Mouse (Mus musculus): ENCODE measurements around the gene Ddb2. TPM values are rescaled to one million over a fixed set of nuclear protein-coding genes. Genes with fewer than 3 reads are reported as not detected.
"Not testable (repeated sequence)": the region's sequence is repeated elsewhere in the genome, so short reads cannot be mapped to it uniquely, and the experiment has no call there.

The Ddb2 gene
- polyA plus RNA-seq, 1 experiment from 2014 or later: 33.7 TPM

DNA sequence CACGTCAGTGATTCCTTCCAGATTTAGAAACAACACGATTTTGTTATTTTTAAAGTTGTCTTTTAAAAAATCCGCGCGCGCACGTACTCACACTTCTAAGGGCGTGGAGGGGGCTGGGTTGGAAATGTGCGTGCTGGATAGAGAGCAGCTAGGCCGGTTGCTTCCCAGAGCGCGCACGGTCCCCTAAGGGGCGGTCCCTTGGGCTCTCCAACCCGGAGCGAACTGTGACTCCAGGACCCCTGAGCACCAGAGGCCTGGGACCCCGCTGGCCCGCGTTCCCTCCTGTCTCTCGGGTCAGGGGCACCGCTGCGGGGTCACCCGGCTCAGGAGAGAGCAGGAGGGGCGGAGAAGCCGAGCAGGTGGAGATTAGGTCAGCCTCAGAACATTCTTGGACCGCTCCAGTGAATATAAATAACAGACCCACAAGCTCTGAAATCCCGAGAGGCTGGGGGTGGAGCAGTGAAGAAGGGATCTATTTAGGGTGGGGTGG is 18.9 kb upstream of the Ddb2 start, which contains the start of gene Pacsin3:
Gene Pacsin3 (plus strand): TSS at position 294 of the 490 bp plus-strand sequence.
- DNase-seq (ENCODE audit: low spot score): no peak

DNA sequence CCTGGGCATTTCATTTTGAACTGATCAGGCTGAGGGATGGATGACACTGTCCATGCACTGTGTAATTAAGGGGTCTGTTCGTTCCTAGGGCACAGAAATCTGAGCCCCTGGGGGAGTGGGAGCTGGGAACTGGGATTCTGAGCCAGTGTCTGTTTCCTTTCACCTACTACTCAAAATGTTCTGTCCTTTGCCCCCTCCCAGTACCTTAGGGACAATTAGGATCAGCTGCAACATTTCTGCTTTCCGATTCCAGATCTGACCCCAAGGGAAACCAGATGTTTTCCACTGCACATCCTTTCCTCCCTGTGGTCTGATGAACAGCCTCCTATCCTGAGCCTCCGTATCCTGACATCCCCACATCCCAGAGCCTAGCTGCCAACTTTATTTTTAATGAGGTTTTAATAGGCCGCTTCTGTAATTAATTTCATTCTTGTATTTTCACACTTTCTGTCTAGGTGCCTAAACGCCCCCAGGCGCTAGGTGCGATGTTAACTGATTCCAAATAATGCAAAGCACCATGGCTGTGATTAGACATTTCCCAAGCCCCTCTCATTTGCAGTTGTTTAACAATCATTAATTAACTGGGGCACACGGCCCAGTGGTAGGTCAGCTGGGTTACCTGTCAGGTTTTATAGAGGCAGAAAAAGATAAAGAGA is 18.1 kb upstream of the Ddb2 start:
- no peak for DNase-seq (ENCODE audit: low spot score)

DNA sequence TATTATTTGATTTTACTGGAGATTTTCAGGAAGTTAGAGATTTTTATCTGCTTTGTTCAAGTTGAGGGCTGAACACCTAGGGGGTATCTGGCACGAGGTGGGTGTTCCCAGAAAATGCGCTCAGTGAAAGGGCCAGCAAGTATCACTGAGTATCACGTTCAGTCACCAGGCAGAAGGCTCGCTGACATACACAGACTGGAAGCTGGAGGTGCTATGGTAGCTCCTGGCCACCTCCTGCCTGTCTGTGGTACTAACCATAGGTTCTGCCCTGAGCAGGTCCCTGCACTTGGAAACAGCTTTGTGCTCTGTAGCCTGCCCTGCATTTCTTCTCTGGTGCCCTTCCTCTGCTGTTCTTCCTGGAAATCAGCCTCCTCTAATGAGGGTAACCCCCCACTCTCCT is 15.7 kb upstream of the Ddb2 start:
- no peak for DNase-seq (ENCODE audit: low spot score)

DNA sequence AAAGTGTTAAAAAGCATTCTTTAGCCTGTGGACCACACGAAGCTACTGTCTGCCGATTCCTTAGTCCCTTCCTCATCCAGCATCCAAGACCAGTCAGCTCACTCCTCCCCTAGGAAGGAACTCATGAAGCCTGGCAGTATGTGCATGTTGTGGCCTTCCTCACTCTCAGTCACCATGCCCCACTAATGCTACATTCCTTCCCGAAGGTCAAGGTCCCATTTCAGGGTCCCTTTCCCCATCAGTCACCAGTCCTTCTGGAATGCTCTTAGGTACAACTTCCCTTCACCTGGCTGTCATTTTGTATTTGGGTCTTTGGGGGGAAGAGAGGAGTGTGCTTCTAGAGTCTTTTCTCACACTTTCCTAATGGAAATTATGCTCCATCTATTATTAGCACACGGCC is 15.2 kb upstream of the Ddb2 start:
- no peak for DNase-seq (ENCODE audit: low spot score)

DNA sequence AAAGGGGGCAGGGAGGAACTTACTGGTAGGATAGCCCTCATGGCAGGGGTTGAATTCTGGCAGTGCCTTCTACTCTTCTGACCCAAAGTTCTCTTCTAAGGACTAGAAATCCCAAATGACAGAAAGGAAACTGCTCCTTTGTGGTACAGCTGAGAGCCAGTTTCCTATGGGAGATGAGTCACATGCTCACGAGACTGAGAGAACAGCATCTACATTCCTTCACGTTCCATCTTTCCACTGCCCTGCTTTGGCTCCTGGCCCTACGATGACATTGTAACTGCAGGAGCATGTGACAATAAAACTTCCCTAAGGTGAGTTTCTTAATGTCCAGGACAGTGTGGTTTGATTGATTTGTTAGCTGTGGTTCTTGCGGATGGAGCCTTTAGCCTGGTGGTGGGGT is 11.6 kb upstream of the Ddb2 start:
- no peak for DNase-seq (ENCODE audit: low spot score)

DNA sequence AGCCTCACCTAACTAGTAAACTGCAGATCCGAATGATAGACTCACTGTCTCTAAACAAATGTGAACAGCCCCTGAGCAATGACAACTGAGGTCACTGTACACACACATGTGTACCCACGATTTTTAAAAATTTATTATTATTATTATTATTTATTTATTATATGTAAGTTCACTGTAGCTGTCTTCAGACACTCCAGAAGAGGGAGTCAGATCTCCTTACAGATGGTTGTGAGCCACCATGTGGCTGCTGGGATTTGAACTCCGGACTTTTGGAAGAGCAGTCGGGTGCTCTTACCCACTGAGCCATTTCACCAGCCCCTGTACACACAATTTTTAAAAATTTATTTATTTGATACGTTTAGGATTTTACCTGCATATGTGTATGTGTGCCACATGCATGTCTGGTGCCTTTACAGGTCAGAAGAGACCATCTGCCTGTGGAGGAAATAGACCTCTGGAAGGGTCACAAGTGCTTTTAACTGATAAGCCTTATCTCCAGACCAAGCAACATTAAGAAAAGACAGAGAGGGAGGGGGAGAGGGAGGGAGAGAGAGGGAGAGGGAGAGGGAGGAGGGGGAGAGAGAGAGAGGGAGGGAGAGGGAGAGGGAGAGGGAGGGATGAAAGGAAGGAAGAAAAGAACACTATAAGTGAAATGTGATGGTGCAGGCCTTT is 7.9 kb upstream of the Ddb2 start:
- no peak for DNase-seq (ENCODE audit: low spot score)

DNA sequence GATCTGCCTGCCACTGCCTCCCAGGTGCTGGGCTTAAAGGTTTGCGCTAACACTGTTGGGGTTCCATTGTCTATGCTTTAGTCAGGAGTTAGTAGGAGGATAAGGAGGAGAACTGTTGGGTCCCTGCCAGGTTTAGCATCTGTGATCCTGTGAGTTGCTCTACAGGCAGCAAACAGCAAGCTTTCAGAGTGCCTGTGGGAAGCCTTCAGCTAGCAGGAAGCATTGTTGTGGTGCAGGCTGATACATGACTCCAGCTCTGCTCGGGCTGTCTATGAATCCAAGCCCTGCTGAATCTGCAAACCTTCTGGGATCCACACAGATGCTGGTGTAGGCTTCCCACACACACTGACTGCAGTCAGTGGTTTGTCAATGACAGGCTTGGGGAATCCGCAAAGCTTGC is 6.6 kb upstream of the Ddb2 start:
- no peak for DNase-seq (ENCODE audit: low spot score)

DNA sequence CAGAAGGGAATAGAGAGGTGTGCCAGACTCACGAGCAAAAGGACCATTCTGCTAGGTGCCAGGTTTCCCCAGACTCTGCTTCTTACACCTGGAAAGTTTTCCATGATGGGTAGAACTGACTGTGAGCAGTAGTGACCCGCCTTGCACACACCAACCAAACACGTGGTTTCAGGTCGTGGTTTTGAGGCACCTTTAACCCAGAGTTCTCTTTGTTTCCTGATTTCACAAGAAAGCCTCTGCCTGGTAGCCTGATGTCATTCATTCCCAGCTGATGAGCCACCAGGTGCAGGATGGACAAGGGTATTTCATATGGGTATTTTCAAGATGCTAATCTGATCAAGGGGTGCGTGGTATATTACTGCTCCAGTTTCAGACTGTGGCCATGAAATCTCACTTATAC is 5.8 kb upstream of the Ddb2 start:
- peak; percentile 37 for DNase-seq (ENCODE audit: low spot score)

DNA sequence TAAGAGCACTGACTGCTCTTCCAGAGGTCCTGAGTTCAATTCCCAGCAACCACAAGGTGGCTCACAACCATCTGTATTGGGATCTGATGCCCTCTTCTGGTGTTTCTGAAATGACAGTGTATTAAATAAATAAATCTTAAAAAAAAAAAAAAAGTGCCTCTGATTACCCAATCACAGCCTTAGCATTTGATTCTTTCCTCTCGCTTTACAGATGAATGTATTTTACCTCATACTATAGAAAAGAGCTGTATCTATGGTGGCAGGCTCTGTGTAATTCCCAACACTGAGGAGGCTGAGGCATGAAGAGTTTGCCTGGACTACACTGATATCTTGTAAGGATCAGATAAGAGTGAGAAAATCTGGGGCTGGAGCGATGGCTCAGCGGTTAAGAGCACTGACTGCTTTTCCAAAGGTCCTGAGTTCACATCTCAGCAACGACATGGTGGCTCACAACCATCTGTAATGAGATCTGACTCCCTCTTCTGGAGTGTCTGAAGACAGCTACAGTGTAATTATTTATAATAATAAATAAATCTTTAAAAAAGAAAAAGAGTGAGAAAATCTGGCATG is 814 bp upstream of the Ddb2 start:
- not testable (repeated sequence) for DNase-seq (ENCODE audit: low spot score)

DNA sequence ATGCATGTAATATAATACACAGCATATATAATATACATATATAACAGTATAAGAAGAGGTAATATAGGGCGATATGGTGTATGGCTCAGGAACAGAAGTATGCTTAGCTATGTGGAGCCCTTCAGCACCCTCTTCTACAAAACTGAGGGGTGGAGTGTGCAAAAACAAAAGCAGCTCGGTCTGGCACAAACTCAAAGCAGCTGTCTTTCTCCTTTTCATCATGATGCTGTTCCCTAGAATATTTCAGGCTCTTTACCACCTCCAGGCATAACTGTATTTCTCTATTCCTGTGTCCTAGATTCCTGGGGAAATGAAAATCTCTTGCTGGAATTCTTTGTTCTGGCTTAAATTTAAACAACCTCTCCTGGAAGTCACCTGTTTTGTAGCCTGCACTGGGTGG is 7.0 kb downstream of the Ddb2 start:
- no peak for DNase-seq (ENCODE audit: low spot score)

DNA sequence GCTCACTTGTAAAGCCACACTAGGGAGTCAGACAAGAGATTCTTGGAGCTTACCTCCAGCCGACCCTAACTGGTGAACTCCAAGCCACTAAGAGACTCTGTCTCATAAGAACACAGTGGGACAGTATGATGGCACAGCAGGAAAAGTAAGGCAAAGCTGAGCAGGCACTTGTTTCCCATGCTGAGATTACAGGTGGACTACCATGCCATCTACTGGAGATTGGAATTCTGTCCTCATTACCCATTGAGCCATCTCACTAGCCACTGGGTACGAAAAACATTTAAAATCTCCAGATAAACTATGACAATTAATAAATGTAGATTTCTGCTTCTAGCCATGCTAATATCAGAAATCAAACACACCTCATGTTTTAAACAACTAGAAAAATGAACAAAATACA is 13.2 kb downstream of the Ddb2 start:
- no peak for DNase-seq (ENCODE audit: low spot score)

DNA sequence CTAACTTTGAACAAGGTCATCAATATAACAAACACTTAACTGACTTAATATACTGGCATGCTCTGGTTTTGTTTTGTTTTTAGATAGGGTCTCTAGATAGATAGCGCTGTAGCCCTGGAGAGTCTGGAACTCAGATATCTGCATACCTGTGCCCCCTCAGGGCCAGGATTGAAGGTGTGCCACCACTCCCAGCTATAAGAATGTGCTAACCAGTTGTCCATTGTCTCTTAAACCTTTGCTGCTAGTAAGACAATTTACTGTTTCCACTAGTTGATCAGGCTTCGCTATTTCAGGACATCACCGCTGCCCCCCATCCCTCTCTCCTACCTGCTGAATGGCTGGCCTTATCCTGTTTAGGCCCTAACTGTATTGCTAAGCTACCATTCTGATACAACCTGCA is 16.3 kb downstream of the Ddb2 start:
- no peak for DNase-seq (ENCODE audit: low spot score)

DNA sequence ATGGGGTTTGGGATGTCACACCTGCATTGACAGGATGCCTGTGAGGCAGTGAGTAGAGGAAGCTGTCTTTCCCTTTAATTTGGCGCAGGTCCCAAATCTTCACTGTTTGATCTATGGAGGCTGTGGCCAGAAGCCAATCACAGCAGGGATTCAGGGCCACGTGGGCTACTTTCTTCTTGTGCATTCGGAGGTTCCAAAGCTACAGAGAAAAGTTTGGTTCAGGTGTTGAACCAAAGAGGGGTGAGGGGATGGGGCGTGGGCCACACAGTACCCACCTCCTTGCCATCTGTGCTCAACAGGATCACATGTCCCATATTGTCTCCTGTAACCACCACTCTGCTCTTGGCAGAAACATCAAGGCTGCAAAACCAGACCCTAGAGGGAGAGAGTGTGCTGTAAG is 19.8 kb downstream of the Ddb2 start:
- peak; percentile 60 for DNase-seq (ENCODE audit: low spot score)

DNA sequence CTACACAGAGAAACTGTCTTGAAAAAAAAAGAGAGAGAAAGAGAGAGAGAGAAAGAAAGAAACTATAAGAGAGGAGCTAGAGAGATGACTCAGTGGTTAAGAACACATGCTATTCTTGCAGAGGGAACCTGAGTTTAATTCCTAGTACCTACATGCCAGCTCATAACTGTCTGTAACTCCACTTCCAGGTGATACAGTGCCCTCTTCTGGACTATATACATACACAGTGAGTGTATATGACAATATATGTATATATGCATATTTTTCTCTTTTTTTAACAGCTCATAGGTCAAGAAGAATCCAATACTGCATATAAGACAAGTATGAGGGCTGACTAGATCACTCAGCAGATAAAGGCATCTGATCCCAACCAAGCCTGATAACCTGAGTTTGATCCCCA is 23.5 kb downstream of the Ddb2 start:
- DNase-seq (ENCODE audit: low spot score): no peak

DNA sequence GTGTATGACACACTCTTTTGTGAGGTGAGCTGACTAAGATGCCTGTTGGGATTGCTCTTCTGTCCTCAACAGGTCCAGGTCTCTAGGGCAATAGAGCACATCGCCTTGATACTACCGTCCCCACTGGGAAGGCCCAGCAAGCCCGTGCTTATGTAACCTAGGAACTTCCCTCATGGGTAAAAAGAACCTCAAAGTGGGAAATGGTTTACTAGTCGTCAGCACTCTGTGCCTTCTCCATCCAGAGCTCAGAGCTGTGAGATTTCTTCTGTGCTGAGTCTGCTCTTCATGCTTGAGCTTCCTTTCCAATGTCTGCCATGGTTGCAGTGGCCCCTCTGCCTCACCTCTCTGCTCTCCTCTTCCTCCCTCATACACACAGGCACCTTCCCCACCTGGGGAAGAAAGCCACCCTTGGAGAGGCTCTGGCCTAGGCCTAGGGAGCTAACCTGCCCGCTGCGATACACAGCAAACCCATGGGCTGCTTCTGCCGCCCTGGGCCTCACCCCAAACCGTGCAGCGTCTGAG is 30.5 kb downstream of the Ddb2 start:
- DNase-seq (ENCODE audit: low spot score): no peak

DNA sequence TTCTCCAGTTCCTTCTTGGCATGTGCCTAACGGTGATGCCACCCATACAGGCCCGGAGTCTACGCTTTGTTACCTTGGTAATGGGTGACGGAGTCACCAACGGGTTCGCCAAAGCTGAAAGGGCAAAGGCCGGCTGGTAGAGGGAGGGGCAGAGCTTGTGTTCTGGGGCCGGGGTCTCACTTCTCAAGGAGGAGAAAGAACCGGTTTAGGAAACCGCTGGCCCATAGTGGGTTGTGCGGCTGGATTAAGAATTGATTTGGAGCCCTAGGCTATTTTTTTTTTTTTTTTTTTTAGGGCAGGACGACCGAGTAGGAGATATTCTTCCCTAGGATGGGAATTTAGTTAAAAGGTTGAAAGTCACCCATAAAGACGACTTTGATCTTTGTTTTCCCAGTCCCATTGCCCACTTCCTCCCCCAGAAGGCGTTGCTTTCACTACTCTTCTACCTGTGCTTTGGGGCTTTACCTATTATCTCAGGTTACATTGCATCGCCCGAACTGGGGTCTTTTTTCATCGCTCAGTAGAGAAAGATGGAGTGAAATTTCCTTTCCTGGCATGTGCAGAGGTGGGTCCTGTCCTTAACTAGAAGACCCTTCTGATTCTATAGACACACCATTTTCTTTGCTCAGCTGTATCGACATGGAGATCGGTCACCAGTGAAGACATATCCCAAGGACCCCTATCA is 33.7 kb downstream of the Ddb2 start:
- DNase-seq (ENCODE audit: low spot score): no peak

DNA sequence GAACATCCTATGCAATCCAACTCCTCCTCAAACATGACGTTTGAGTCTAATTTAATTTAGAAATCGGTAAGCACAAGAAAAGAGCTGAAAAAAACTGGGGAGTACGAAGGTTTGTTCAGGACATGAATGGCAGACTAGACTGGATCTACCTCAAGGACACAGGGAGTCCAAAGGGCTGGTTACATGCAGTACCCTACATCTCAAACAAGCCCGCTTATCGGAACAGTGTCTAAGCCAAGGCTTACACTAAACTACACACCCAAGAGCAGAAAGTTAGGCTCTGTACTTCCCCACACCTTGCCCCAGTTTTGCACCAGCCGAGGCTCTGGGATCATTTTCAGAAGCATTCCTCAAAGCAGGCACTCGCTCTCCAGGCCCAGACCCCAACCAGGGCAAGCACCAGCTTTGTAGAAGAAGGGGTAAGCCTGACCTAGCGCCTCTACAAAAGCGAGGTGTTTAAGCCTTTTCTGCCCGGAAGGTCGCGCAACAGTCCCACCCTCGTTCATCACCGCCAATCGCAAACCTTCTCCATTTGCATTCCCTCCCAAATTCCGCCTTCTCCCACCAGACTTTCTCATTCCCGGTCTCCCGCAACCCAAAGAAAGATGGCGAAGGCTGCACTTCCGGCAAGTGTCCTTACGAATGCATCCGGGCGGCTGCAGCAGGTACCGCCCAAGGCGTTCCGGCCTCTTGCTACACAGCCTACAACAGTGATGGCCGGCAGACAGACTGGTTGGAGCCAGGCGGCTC is 34.4 kb downstream of the Ddb2 start, which contains the start of the genes Nr1h3 and Acp2:
Gene Nr1h3 (minus strand): TSS at position 613 of the 750 bp plus-strand sequence.
Gene Acp2 (plus strand): TSS at position 664 of the 750 bp plus-strand sequence.
- peak; percentile 89 for DNase-seq (ENCODE audit: low spot score)

DNA sequence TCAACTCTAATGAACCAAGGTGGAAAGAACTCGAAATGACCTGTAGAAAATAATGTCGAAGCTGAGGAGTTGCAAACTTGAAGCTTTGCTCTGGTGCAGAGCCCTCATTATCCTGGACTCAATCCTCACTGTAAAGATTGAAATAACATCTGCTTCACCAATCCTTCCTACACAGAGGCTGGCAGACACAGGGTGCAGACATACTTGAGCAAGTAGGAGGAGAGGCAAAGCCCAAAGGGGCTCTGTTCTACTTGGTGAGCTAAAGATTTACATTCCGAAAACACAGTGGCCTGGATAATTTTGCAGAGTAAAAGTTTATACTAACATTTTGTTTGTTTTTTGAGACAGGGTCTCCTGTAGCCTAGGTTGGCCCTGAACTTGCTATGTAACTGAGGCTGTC is 37.9 kb downstream of the Ddb2 start:
- DNase-seq (ENCODE audit: low spot score): no peak

DNA sequence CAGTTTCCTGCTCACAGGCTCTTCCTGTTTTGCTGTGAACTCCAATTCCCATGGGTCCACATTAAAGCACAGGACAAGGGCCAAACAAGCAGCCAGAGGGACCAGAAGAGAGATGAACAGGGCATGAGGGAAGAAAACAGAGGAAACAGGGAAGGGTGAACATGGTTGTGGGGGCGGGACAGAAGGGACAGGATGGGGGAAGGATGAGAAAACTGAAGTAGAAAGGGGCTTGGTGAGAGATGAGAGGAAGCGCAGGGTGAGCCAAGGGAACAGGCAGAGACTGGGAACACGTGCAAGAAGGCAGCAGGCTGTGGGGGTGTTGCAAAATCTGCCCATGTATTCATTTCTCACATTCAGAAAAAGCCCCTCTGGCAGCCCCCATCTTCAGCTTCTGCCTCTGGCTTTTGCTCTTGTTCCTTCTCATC is 40.2 kb downstream of the Ddb2 start:
- no peak for DNase-seq (ENCODE audit: low spot score)

DNA sequence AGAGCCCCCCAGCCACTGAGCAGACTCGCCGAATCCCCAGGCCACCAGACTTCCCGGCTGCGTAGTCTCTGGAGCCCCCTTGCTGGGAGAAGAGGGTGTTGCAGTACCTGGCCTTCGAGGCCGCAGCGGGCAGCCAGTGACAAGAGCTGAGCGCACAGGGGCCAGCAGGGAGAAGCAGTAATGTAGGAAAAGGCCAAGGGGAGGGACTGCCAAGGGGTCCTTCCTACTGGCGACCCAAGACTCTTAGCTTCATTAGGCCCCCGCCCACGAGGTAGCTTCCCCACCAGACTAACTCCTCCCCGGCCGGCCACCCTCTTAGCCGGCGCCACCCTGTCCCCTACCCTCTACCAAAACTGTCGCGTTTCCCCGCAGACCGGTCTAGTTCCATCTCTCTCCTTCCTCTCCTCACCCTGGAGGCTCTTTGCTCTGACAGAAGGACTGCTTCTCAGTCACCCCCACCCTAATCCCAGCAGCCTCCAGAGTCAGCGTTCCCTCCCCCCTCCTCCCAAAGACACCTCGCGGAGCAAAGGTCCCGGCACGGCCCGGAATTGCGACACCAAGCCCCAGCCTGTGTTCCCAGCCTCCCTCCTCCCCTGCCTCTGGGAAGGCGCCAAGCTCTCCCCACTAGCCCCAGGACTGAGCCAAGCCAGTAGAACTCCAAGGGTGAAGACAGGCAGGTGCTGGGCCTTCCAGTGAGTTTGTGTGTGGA is 42.0 kb downstream of the Ddb2 start:
- DNase-seq (ENCODE audit: low spot score): peak; percentile 66

Data from thymus, postnatal 0 days (tissue).